Mouse (Mus musculus) bone marrow, adult 2 months (tissue): ENCODE results near the gene Arfgap1.

Experiments used
- CTCF ChIP-seq: fragments of 200-500 bp; IDR thresholded peaks from 2 replicates; pipeline ENCODE4 v1.5.1; 2011; ENCODE audit warnings: low read length, control low read depth; ENCODE audit not compliant: control insufficient read depth, insufficient read depth
- POLR2A ChIP-seq: fragments of 200-500 bp; IDR thresholded peaks from 2 replicates; pipeline ENCODE4 v1.6.1; 2011; ENCODE audit warnings: low read depth, mild to moderate bottlenecking, control low read depth, low read length, borderline replicate concordance; ENCODE audit not compliant: control insufficient read depth

DNA sequence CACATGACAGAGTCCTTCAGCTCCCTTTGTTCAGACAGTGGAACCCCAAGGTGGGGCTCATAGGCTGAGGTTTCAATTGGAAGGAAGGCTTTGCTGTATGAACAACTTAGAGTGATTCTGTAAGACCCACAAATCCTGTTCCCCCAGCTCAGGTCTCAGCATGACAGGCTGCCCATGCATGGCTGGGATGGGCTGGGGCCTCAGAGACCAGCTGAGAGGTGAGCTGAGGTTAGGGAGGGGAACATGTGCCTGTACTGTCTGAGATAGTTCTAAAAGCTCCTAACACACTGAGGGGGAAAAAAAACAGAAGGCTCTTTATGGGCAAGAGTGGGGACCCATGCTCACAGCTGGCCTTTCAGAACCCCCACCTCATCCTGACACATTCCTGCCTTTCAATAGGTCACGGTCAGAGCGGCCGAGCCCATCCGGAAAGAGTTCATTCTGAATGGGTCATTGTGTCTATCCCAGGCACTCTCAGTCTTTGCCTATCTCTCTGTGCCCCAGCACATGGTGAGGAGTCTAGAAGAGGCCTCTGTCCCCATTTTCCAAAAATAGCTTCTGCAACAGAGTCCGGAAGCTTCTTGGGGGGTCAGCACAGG lies 20.5 kb downstream of the Arfgap1 start:
- TF ChIP-seq CTCF = no peak
- no peak for TF ChIP-seq POLR2A
